Mouse (Mus musculus): Measurements from ENCODE around the gene Rnf40.

- TF ChIP-seq POLR2A (IDR thresholded peaks at IDR 0.05; ENCODE audit: insufficient read depth, low read length) = no peak
- TF ChIP-seq CTCF (IDR thresholded peaks at IDR 0.05; ENCODE audit: low read depth, low read length) = no peak
- no peak for TF ChIP-seq EP300 (IDR thresholded peaks at IDR 0.05; ENCODE audit: insufficient read depth, low read depth, low read length)
Observed at GRCm38 (mm10) chr7:127611011-127611410, 22.4 kb downstream of the Rnf40 start.
